Comparison of ENCODE assay signal across 22 mouse cellular contexts in the genomic region with DNA sequence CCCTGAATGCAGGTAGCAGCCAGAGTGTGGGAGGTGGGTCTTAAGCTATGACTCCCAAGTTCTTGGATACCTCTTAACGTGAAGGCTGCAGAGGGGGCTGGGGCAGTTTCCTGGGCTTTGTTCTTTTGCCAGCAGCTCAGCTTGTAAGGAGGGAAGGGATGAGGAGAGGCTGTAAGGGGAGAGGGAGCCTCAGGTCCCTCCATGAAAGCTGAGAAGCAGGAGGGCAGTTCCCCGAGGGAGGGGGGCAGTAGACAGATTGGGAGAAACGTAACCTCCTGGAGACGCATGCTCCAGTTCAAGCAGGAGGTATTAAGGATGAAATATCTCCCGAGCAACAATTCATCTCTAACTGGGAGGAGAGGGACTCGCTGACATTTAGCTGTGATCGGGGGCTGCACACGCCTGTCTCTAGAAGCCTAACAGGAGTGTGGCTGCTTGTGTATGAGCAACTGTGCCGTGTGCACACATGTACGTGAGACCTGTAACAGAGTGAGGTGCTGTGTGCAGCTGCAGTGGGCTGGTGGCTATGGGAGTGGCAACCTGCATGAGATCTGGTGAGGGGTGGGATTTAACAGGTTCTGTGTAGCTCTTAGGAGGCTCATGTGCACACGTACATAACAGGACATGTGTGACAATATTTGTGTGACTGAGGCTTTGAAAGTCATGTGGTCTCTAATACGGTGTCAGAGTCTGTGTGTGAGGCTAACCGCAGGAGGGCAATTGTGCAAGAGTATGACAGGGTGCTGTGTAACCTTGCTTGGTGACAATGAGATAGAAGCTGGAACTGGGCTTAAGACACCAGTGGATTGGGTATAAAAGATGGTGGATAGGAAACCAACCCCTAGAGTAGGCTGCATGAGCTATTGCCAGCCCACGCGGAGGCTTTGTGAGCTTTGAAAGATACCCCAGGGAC. TPM values are rescaled to one million over a fixed set of nuclear protein-coding genes. Genes with fewer than 3 reads are reported as not detected.
DNase-seq lines count a peak whose midpoint lies in the region; ATAC-seq lines count a peak whose summit lies in the region.
"Had no signal": no experiment of that assay in that cellular context is flagged by ENCODE, and none has a peak within 500 bp of the region (broad histone marks: within the 10 kb centered on the region; RNA-seq: fewer than 3 reads in every experiment).

No protein-coding gene starts in this region.

- DNase-seq in heart, embryonic 10.5 days (ENCODE audit: low spot score) = no peak
- no peak for DNase-seq in neural tube, embryonic 10.5 days (ENCODE audit: extremely low spot score, low spot score)
- DNase-seq in layer of hippocampus, adult 8-10 months (ENCODE audit: low spot score in 2 of 2) = no peak
- DNase-seq in kidney, postnatal 4 days = no peak
- DNase-seq: B cell, adult 2 months; cerebellum, adult 2 months; heart, adult 2 months; heart, postnatal 10 days; kidney, adult 9 months; lung, adult 2 months; lung, postnatal 36 days; right cerebral cortex, adult 18-20 months had no signal

- no peak overlapping the region for H3K4me3 ChIP-seq in heart, embryonic 13.5 days
- H3K4me3 ChIP-seq in heart, embryonic 10.5 days = no peak overlapping the region
- no peak overlapping the region for H3K4me3 ChIP-seq in neural tube, embryonic 13.5 days
- H3K4me3 ChIP-seq in neural tube, embryonic 14.5 days (ENCODE audit: low read depth, low read length) = no peak overlapping the region
- H3K4me3 ChIP-seq: forebrain, embryonic 13.5 days; heart, adult 2 months; stomach, embryonic 15.5 days had no signal

- no peak for ATAC-seq in heart, embryonic 13.5 days (ENCODE audit: extremely low read depth, insufficient number of reproducible peaks, low FRiP score, low TSS enrichment)
- no peak for ATAC-seq in neural tube, embryonic 13.5 days (ENCODE audit: low read depth)
- peak; percentile 97 for ATAC-seq in granulocyte monocyte progenitor cell, adult 5-6 weeks (replicated peaks; ENCODE audit: poor library complexity, severe bottlenecking)
- ATAC-seq in neural tube, embryonic 14.5 days (ENCODE audit: low read depth) = no peak; the same call in 1 of the 2 replicates
- ATAC-seq: forebrain, embryonic 13.5 days; Patski had no signal

- no peaks in the 10 kb centered on the region for H3K36me3 ChIP-seq in heart, embryonic 13.5 days
- H3K36me3 ChIP-seq in heart, embryonic 10.5 days = no peaks in the 10 kb centered on the region
- no peaks in the 10 kb centered on the region for H3K36me3 ChIP-seq in neural tube, embryonic 13.5 days
- H3K36me3 ChIP-seq in neural tube, embryonic 14.5 days (ENCODE audit: control insufficient read depth, insufficient read depth, low read length) = no peaks in the 10 kb centered on the region
- H3K36me3 ChIP-seq: stomach, embryonic 15.5 days had no signal

- H3K27me3 ChIP-seq in heart, embryonic 13.5 days (replicated peaks) = peaks cover 46% of the 10 kb centered on the region
- H3K27me3 ChIP-seq in heart, embryonic 10.5 days (ENCODE audit: insufficient read depth, poor library complexity, severe bottlenecking) = peaks cover 27% of the 10 kb centered on the region; the same call in 1 of the 2 replicates
- peaks cover 11% of the 10 kb centered on the region for H3K27me3 ChIP-seq in neural tube, embryonic 13.5 days
- no peaks in the 10 kb centered on the region for H3K27me3 ChIP-seq in neural tube, embryonic 14.5 days (ENCODE audit: control insufficient read depth, insufficient read depth, low read length)

- WGBS in heart, embryonic 13.5 days = 55% methylated on average over 15 of the region's 15 CpGs
- 56% methylated on average over 15 of the region's 15 CpGs for whole genome bisulfite sequencing in heart, embryonic 10.5 days
- 48% methylated on average over 15 of the region's 15 CpGs for WGBS in neural tube, embryonic 13.5 days
- 45% methylated on average over 15 of the region's 15 CpGs for WGBS in neural tube, embryonic 14.5 days

- H3K9me3 ChIP-seq in heart, embryonic 13.5 days = no peaks in the 10 kb centered on the region
- no peaks in the 10 kb centered on the region for H3K9me3 ChIP-seq in heart, embryonic 10.5 days
- H3K9me3 ChIP-seq in neural tube, embryonic 13.5 days = no peaks in the 10 kb centered on the region
- no peaks in the 10 kb centered on the region for H3K9me3 ChIP-seq in neural tube, embryonic 14.5 days (ENCODE audit: control insufficient read depth, low read length)
- H3K9me3 ChIP-seq: forebrain, embryonic 13.5 days; stomach, embryonic 15.5 days had no signal

- H3K4me2 ChIP-seq in heart, embryonic 13.5 days = no peak overlapping the region
- no peak overlapping the region for H3K4me2 ChIP-seq in neural tube, embryonic 13.5 days
- no peak overlapping the region for H3K4me2 ChIP-seq in neural tube, embryonic 14.5 days (ENCODE audit: low read depth, low read length)
- H3K4me2 ChIP-seq: forebrain, embryonic 13.5 days; midbrain, embryonic 11.5 days; stomach, embryonic 15.5 days had no signal

- peaks cover under 1% of the 10 kb centered on the region; the same call in 1 of the 2 replicates for H3K4me1 ChIP-seq in heart, embryonic 13.5 days
- H3K4me1 ChIP-seq in heart, embryonic 10.5 days = peaks cover 6% of the 10 kb centered on the region; the same call in 1 of the 2 replicates
- peaks cover 11% of the 10 kb centered on the region for H3K4me1 ChIP-seq in neural tube, embryonic 13.5 days (replicated peaks)
- peaks cover 5% of the 10 kb centered on the region; the same call in 1 of the 2 replicates for H3K4me1 ChIP-seq in neural tube, embryonic 14.5 days (ENCODE audit: control insufficient read depth, insufficient read depth, low read length)
- H3K4me1 ChIP-seq: stomach, embryonic 15.5 days had no signal

- no peak overlapping the region for H3K27ac ChIP-seq in heart, embryonic 13.5 days (replicated peaks)
- no peak overlapping the region for H3K27ac ChIP-seq in heart, embryonic 10.5 days
- H3K27ac ChIP-seq in neural tube, embryonic 13.5 days (replicated peaks) = no peak overlapping the region
- peak overlapping the region; percentile 28; the same call in 1 of the 2 replicates for H3K27ac ChIP-seq in neural tube, embryonic 14.5 days (ENCODE audit: low read depth, low read length)
- H3K27ac ChIP-seq: forebrain, embryonic 13.5 days; heart, adult 2 months; stomach, embryonic 15.5 days had no signal

- 0 out of 2 replicates have a peak overlapping the region, but pooled peaks have one; percentile 7 for H3K9ac ChIP-seq in heart, embryonic 13.5 days
- H3K9ac ChIP-seq in neural tube, embryonic 13.5 days = 0 out of 2 replicates have a peak overlapping the region, but pooled peaks have one; percentile 8
- H3K9ac ChIP-seq in neural tube, embryonic 14.5 days (replicated peaks; ENCODE audit: low read depth, low read length) = no peak overlapping the region
- H3K9ac ChIP-seq: forebrain, embryonic 13.5 days; stomach, embryonic 15.5 days had no signal

RNA-seq across cellular contexts. Expression of gene Lbx1, which starts 22.1 kb away (rescaled TPM):
- polyA plus RNA-seq in heart, embryonic 13.5 days (2015; fragmentation: Nextera tagmentation; extraction: Ambion mirVana) = not detected in 2 replicates
- polyA plus RNA-seq in heart, embryonic 10.5 days (2016; fragmentation: Nextera tagmentation; extraction: Ambion mirVana) = 0.20 and 1.0 TPM in 2 replicates
- polyA plus RNA-seq in neural tube, embryonic 13.5 days (2015; fragmentation: Nextera tagmentation; extraction: Ambion mirVana) = 16.0 and 16.9 TPM in 2 replicates
- total RNA-seq in granulocyte monocyte progenitor cell, adult 5-6 weeks (2014; fragmentation: Nextera tagmentation) = not detected in 2 replicates
- total RNA-seq in granulocyte monocyte progenitor cell, adult 5-6 weeks (2017) = not detected in 2 replicates
- 23.0 and 24.3 TPM in 2 replicates for polyA plus RNA-seq in neural tube, embryonic 14.5 days (2014; fragmentation: Nextera tagmentation; extraction: Ambion mirVana)
- not detected for total RNA-seq in layer of hippocampus, adult 8-10 months (2022)
- total RNA-seq: heart, postnatal 10 days had no signal
- polyA plus RNA-seq: cortical plate, adult 2 months; forebrain, embryonic 13.5 days; heart, adult 2 months; liver, adult 2 months; midbrain, embryonic 11.5 days; Patski; stomach, embryonic 15.5 days had no signal
